Mouse (Mus musculus): ENCODE results near the gene Epx. TPM values are rescaled to one million over a fixed set of nuclear protein-coding genes. Genes with fewer than 3 reads are reported as not detected.
A peak's percentile ranks its signal among the peaks of the same experiment; 100 is the strongest.

Gene Epx
- polyA plus RNA-seq, 2 experiments, result 0.40 to 0.80 TPM

GRCm38 (mm10) chr11:87854550-87854949 is 20.8 kb downstream of the Epx start:
- no peaks in the 10 kb centered on the region for H3K9me3 ChIP-seq (ENCODE audit: control insufficient read depth, low read length)
- H3K9ac ChIP-seq (ENCODE audit: low read depth, low read length, severe bottlenecking), result no peak overlapping the region
- peaks cover 29% of the 10 kb centered on the region for H3K36me3 ChIP-seq (ENCODE audit: control insufficient read depth, insufficient read depth, low read length)
- DNase-seq (ENCODE audit: low spot score), result no peak
- no peak for ATAC-seq (ENCODE audit: low FRiP score, low read depth)
- peaks cover 7% of the 10 kb centered on the region for H3K4me1 ChIP-seq (ENCODE audit: control insufficient read depth, insufficient read depth, low read length)
- H3K27me3 ChIP-seq (ENCODE audit: control insufficient read depth, insufficient read depth, low read length), result no peaks in the 10 kb centered on the region
- no peak overlapping the region for H3K4me2 ChIP-seq (replicated peaks; ENCODE audit: low read depth, low read length, severe bottlenecking)
- no peak overlapping the region for H3K4me3 ChIP-seq (replicated peaks; ENCODE audit: low read length)
- no peak overlapping the region for H3K27ac ChIP-seq (replicated peaks; ENCODE audit: low read depth, low read length)
- no peak for TF ChIP-seq POLR2A (IDR thresholded peaks at IDR 0.05; ENCODE audit: borderline replicate concordance, extremely low read depth, insufficient read depth, insufficient read length)
- 91% methylated on average over 7 of the region's 7 CpGs for WGBS

- Histone ChIP-seq H3K4me2 (replicated peaks; ENCODE audit: low read depth, low read length, severe bottlenecking) (peak overlapping the region; percentile 70), H3K4me1 (ENCODE audit: control insufficient read depth, insufficient read depth, low read length) (peaks cover 7% of the 10 kb centered on the region), H3K4me3 (replicated peaks; ENCODE audit: low read length) (peak overlapping the region; percentile 63), H3K27ac (replicated peaks; ENCODE audit: low read depth, low read length) (peak overlapping the region; percentile 38), H3K9ac (ENCODE audit: low read depth, low read length, severe bottlenecking) (peak overlapping the region; percentile 62), H3K36me3 (ENCODE audit: control insufficient read depth, insufficient read depth, low read length) (peaks cover 21% of the 10 kb centered on the region), H3K9me3 (ENCODE audit: control insufficient read depth, low read length) (no peaks in the 10 kb centered on the region), H3K27me3 (ENCODE audit: control insufficient read depth, insufficient read depth, low read length) (no peaks in the 10 kb centered on the region)
- TF ChIP-seq POLR2A (IDR thresholded peaks at IDR 0.05; ENCODE audit: borderline replicate concordance, extremely low read depth, insufficient read depth, insufficient read length), result no peak
- DNase-seq (ENCODE audit: low spot score), result no peak
- no peak for ATAC-seq (ENCODE audit: low FRiP score, low read depth)
- WGBS, result 39% methylated on average over 8 of the region's 8 CpGs
Measured at GRCm38 (mm10) chr11:87853597-87853954, 21.8 kb downstream of the Epx start.

- H3K27me3 ChIP-seq (ENCODE audit: control insufficient read depth, insufficient read depth, low read length), result no peaks in the 10 kb centered on the region
- DNase-seq (ENCODE audit: low spot score), result peak; percentile 96
- H3K27ac ChIP-seq (replicated peaks; ENCODE audit: low read depth, low read length), result peak within 1 kb of the TSS; percentile 38
- H3K4me2 ChIP-seq (replicated peaks; ENCODE audit: low read depth, low read length, severe bottlenecking), result peak within 1 kb of the TSS; percentile 70
- peaks cover 7% of the 10 kb centered on the region for H3K4me1 ChIP-seq (ENCODE audit: control insufficient read depth, insufficient read depth, low read length)
- peak; percentile 52; the same call in 1 of the 2 replicates for TF ChIP-seq POLR2A (IDR thresholded peaks at IDR 0.05; ENCODE audit: borderline replicate concordance, extremely low read depth, insufficient read depth, insufficient read length)
- WGBS, result 6% methylated on average over 40 of the region's 40 CpGs
- ATAC-seq (ENCODE audit: low FRiP score, low read depth), result peak; percentile 96
- H3K4me3 ChIP-seq (replicated peaks; ENCODE audit: low read length), result peak within 1 kb of the TSS; percentile 63
- peak within 1 kb of the TSS; percentile 62 for H3K9ac ChIP-seq (ENCODE audit: low read depth, low read length, severe bottlenecking)
- no peaks in the 10 kb centered on the region for H3K9me3 ChIP-seq (ENCODE audit: control insufficient read depth, low read length)
- peaks cover 15% of the 10 kb centered on the region for H3K36me3 ChIP-seq (ENCODE audit: control insufficient read depth, insufficient read depth, low read length)
Measured at GRCm38 (mm10) chr11:87852690-87853596, 22.4 kb downstream of the Epx start, which contains the start of gene Mks1. Mks1 (plus strand) TSS chr11:87853215.

DNA sequence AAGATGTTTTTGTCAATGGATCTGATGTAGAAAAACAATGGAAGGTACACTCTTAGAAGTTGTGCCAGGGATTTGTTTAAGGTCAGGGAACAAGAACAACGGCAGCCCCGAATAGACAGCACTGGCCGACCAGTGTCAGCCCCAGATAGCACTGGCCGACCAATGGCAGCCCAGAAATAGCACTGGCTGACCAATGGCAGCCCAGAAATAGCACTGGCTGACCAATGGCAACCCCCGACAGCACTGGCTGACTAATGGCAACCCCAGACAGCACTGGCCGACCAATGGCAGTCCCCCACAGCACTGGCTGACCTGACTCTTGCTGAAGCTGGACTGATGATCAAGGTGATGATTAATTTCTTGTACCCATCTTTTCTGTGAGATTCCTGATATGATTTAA is 27.5 kb downstream of the Epx start:
- no peak for DNase-seq (ENCODE audit: low spot score)
- Histone ChIP-seq H3K9ac (ENCODE audit: low read depth, low read length, severe bottlenecking) (no peak overlapping the region), H3K27me3 (ENCODE audit: control insufficient read depth, insufficient read depth, low read length) (no peaks in the 10 kb centered on the region), H3K36me3 (ENCODE audit: control insufficient read depth, insufficient read depth, low read length) (no peaks in the 10 kb centered on the region), H3K9me3 (ENCODE audit: control insufficient read depth, low read length) (no peaks in the 10 kb centered on the region), H3K4me2 (replicated peaks; ENCODE audit: low read depth, low read length, severe bottlenecking) (no peak overlapping the region), H3K4me3 (replicated peaks; ENCODE audit: low read length) (no peak overlapping the region), H3K4me1 (ENCODE audit: control insufficient read depth, insufficient read depth, low read length) (peaks cover 4% of the 10 kb centered on the region; the same call in 1 of the 2 replicates), H3K27ac (replicated peaks; ENCODE audit: low read depth, low read length) (no peak overlapping the region)
- ATAC-seq (ENCODE audit: low FRiP score, low read depth), result no peak
- no peak for TF ChIP-seq POLR2A (IDR thresholded peaks at IDR 0.05; ENCODE audit: borderline replicate concordance, extremely low read depth, insufficient read depth, insufficient read length)
- 77% methylated on average over 6 of the region's 6 CpGs for WGBS

DNA sequence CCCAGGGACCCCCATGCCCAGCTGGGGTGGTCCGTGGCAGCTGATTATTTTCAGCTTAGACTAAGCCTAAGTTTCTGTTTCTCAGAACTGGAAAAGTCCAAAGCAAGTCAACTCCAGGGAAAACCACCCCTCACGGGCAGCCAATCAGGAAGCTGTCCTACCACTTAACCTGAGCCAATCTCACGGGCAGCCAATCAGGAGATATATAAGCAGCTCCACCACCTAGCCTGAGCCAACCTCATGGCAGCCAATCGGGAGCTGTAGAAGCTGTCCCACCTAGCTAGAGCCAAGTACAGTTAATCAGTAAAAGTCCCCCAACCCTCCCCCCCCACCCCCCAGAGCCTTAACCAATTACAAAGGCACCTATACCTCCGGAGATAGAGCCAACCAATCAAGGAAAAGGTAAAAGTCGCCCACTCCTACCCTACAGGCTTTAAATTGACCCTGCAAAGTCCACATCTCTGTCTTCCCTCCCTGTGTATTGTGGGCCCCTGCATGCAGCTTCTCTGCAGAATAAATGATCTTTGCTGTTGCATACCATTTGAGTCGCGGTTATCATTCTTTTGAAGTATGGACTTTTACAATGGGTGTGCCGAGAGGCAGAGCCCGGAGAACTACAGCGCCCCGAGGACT is 28.3 kb downstream of the Epx start:
- H3K4me3 ChIP-seq (replicated peaks; ENCODE audit: low read length), result no peak overlapping the region
- H3K4me1 ChIP-seq (ENCODE audit: control insufficient read depth, insufficient read depth, low read length), result no peaks in the 10 kb centered on the region
- H3K27ac ChIP-seq (replicated peaks; ENCODE audit: low read depth, low read length), result no peak overlapping the region
- TF ChIP-seq POLR2A (IDR thresholded peaks at IDR 0.05; ENCODE audit: borderline replicate concordance, extremely low read depth, insufficient read depth, insufficient read length), result no peak
- no peak overlapping the region for H3K9ac ChIP-seq (ENCODE audit: low read depth, low read length, severe bottlenecking)
- no peaks in the 10 kb centered on the region for H3K36me3 ChIP-seq (ENCODE audit: control insufficient read depth, insufficient read depth, low read length)
- ATAC-seq (ENCODE audit: low FRiP score, low read depth), result no peak
- no peak for DNase-seq (ENCODE audit: low spot score)
- WGBS, result 80% methylated on average over 12 of the region's 12 CpGs
- H3K27me3 ChIP-seq (ENCODE audit: control insufficient read depth, insufficient read depth, low read length), result no peaks in the 10 kb centered on the region
- H3K4me2 ChIP-seq (replicated peaks; ENCODE audit: low read depth, low read length, severe bottlenecking), result no peak overlapping the region
- no peaks in the 10 kb centered on the region for H3K9me3 ChIP-seq (ENCODE audit: control insufficient read depth, low read length)

Measured in limb, embryonic 14.5 days (tissue).